Mouse (Mus musculus) G1E (cell line): ENCODE measurements around the gene Lamtor2.

ENCODE experiments used
- CTCF ChIP-seq: IDR thresholded peaks from 2 replicates; pipeline ENCODE4 v1.5.1; 2012; ENCODE audit warnings: low read depth, low read length, inconsistent platforms, mixed read lengths
- GATA1 ChIP-seq: IDR thresholded peaks from 2 replicates; pipeline ENCODE4 v1.6.1; 2012; ENCODE audit warnings: borderline replicate concordance, low read length, inconsistent platforms, mixed read lengths

- no peak for TF ChIP-seq CTCF
- TF ChIP-seq GATA1 = no peak
Measured at GRCm38 (mm10) chr3:88553880-88554586, 1.2 kb upstream of the Lamtor2 start.
